Mouse (Mus musculus) MEL (cell line): ENCODE measurements at regions not wholly inside any gene's neighbourhood (a gene's known extent, or its start where the extent isn't known, plus 50 kb on each side); places are given as distances from the start of the nearest gene placed in this dataset.

Experiments used
- JUND ChIP-seq: IDR thresholded peaks from 2 replicates; pipeline ENCODE4 v1.6.1; 2011; ENCODE audit warnings: low read depth, mild to moderate bottlenecking, improper control_type of control experiment, low read length
- RAD21 ChIP-seq: IDR thresholded peaks from 2 replicates; pipeline ENCODE4 v1.6.1; 2011; ENCODE audit warnings: mild to moderate bottlenecking, low read depth, low read length, improper control_type of control experiment

GRCm38 (mm10) chr13:60000618-60001347, 176.4 kb downstream of the Gas1 start:
- no peak for TF ChIP-seq RAD21
- no peak for TF ChIP-seq JUND
